In the genomic region with DNA sequence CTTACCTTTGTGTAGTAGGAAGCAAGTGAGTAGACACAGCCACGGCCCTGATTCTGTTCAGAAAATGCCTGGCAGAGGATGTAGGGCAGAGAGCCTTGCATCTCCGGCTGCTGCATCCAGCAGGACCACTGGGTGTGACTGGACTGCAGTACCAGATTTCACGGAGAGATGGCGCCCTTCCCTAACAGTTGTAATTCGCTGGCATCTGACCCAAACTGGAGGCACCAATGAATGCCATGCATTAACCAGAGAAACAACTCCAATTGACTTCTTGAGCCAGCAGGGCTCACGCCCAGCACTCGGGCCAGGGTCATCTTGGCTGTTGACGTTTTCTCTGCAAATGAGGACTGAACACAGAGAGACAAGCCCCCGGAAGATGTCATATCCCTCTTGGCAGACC, we compare ENCODE assay signal across 9 mouse cellular contexts. TPM values are rescaled to one million over a fixed set of nuclear protein-coding genes. Genes with fewer than 3 reads are reported as not detected.
DNase-seq lines count a peak whose midpoint lies in the region; ATAC-seq and TF ChIP-seq lines count a peak whose summit lies in the region.
"Had no signal": no experiment of that assay in that cellular context is flagged by ENCODE, and none has a peak within 500 bp of the region (broad histone marks: within the 10 kb centered on the region; RNA-seq: fewer than 3 reads in every experiment).

No protein-coding gene starts in this region.

- no peak overlapping the region for H3K27ac ChIP-seq in embryonic facial prominence, embryonic 11.5 days (replicated peaks; ENCODE audit: low read depth, low read length)
- no peak overlapping the region for H3K27ac ChIP-seq in liver, embryonic 12.5 days
- no peak overlapping the region for H3K27ac ChIP-seq in neural tube, embryonic 12.5 days
- no peak overlapping the region for H3K27ac ChIP-seq in testis, adult 2 months (ENCODE audit: control insufficient read depth, insufficient read depth, low read depth, low read length)
- H3K27ac ChIP-seq: embryonic facial prominence, embryonic 12.5 days had no signal

- ATAC-seq in embryonic facial prominence, embryonic 11.5 days (replicated peaks; ENCODE audit: insufficient number of reproducible peaks, low FRiP score, low TSS enrichment, low read depth), result no peak
- no peak for ATAC-seq in liver, embryonic 12.5 days
- no peak for ATAC-seq in neural tube, embryonic 12.5 days (ENCODE audit: low FRiP score, low read depth)

- no peaks in the 10 kb centered on the region for H3K4me1 ChIP-seq in embryonic facial prominence, embryonic 11.5 days (ENCODE audit: control insufficient read depth, insufficient read depth, low read length)
- H3K4me1 ChIP-seq in liver, embryonic 12.5 days, result peaks cover 24% of the 10 kb centered on the region
- peaks cover 35% of the 10 kb centered on the region for H3K4me1 ChIP-seq in neural tube, embryonic 12.5 days
- peaks cover 17% of the 10 kb centered on the region for H3K4me1 ChIP-seq in testis, adult 2 months (ENCODE audit: control insufficient read depth, insufficient read depth, low read length)

- H3K9ac ChIP-seq in embryonic facial prominence, embryonic 11.5 days (replicated peaks; ENCODE audit: low read length), result no peak overlapping the region
- H3K9ac ChIP-seq in liver, embryonic 12.5 days, result no peak overlapping the region; the same call in 1 of the 2 replicates
- no peak overlapping the region for H3K9ac ChIP-seq in neural tube, embryonic 12.5 days
- H3K9ac ChIP-seq: embryonic facial prominence, embryonic 12.5 days had no signal

- peak; percentile 94 for DNase-seq in 3T3-L1 (ENCODE audit: low read depth, low spot score)
- DNase-seq in adrenal gland, postnatal 10 days, result peak; percentile 96
- DNase-seq in embryonic facial prominence, embryonic 11.5 days (ENCODE audit: low spot score), result peak; percentile 94
- DNase-seq in heart, adult 9 months (ENCODE audit: low spot score in 2 of 2), result peak; percentile 71 to 87
- peak; percentile 86 to 97 for DNase-seq in kidney, postnatal 25 days

- peaks cover 4% of the 10 kb centered on the region; the same call in 1 of the 2 replicates for H3K27me3 ChIP-seq in embryonic facial prominence, embryonic 11.5 days (ENCODE audit: control insufficient read depth, insufficient read depth, low read length)
- H3K27me3 ChIP-seq in liver, embryonic 12.5 days (replicated peaks), result peaks cover 100% of the 10 kb centered on the region
- peaks cover 8% of the 10 kb centered on the region; the same call in 1 of the 2 replicates for H3K27me3 ChIP-seq in neural tube, embryonic 12.5 days (replicated peaks)
- no peaks in the 10 kb centered on the region for H3K27me3 ChIP-seq in testis, adult 2 months (ENCODE audit: control insufficient read depth, insufficient read depth, low read length)

- no peaks in the 10 kb centered on the region for H3K36me3 ChIP-seq in embryonic facial prominence, embryonic 11.5 days (replicated peaks; ENCODE audit: control insufficient read depth, insufficient read depth, low read depth, low read length)
- no peaks in the 10 kb centered on the region for H3K36me3 ChIP-seq in liver, embryonic 12.5 days
- H3K36me3 ChIP-seq in neural tube, embryonic 12.5 days, result 0 out of 2 replicates have a peak, but pooled peaks cover 3% of the 10 kb centered on the region
- no peaks in the 10 kb centered on the region for H3K36me3 ChIP-seq in testis, adult 2 months (ENCODE audit: control insufficient read depth, insufficient read depth, low read length)
- H3K36me3 ChIP-seq: embryonic facial prominence, embryonic 12.5 days had no signal

- no peak overlapping the region for H3K4me2 ChIP-seq in embryonic facial prominence, embryonic 11.5 days (ENCODE audit: low read depth, low read length)
- H3K4me2 ChIP-seq in liver, embryonic 12.5 days, result 0 out of 2 replicates have a peak overlapping the region, but pooled peaks have one; percentile 74
- H3K4me2 ChIP-seq in neural tube, embryonic 12.5 days (replicated peaks), result peak overlapping the region; percentile 98
- H3K4me2 ChIP-seq: embryonic facial prominence, embryonic 12.5 days had no signal

- no peak for TF ChIP-seq POLR2A in testis, adult 2 months (IDR thresholded peaks at IDR 0.05; ENCODE audit: control insufficient read depth, low read depth, low read length)

- TF ChIP-seq CTCF in testis, adult 2 months (IDR thresholded peaks at IDR 0.05; ENCODE audit: control insufficient read depth, insufficient read depth, insufficient replicate concordance, low read depth, low read length), result peak; percentile 96

- WGBS in embryonic facial prominence, embryonic 11.5 days, result 7% methylated on average over 9 of the region's 9 CpGs
- WGBS in liver, embryonic 12.5 days (ENCODE audit: insufficient replicate concordance), result 8% methylated on average over 9 of the region's 9 CpGs
- 8% methylated on average over 9 of the region's 9 CpGs for WGBS in neural tube, embryonic 12.5 days

- no peaks in the 10 kb centered on the region for H3K9me3 ChIP-seq in embryonic facial prominence, embryonic 11.5 days (replicated peaks; ENCODE audit: control insufficient read depth, low read length)
- H3K9me3 ChIP-seq in liver, embryonic 12.5 days (replicated peaks), result no peaks in the 10 kb centered on the region
- H3K9me3 ChIP-seq in neural tube, embryonic 12.5 days, result no peaks in the 10 kb centered on the region
- H3K9me3 ChIP-seq: embryonic facial prominence, embryonic 12.5 days had no signal

- no peak overlapping the region for H3K4me3 ChIP-seq in embryonic facial prominence, embryonic 11.5 days (ENCODE audit: low read depth, low read length)
- no peak overlapping the region for H3K4me3 ChIP-seq in liver, embryonic 12.5 days
- H3K4me3 ChIP-seq in neural tube, embryonic 12.5 days, result no peak overlapping the region
- no peak overlapping the region for H3K4me3 ChIP-seq in testis, adult 2 months (ENCODE audit: control insufficient read depth, low read depth, low read length)
- H3K4me3 ChIP-seq: embryonic facial prominence, embryonic 12.5 days had no signal

RNA-seq across cellular contexts. Expression of a gene that starts 11.4 kb away (rescaled TPM):
- total RNA-seq in adrenal gland, postnatal 10 days (2021), result 10 to 100 TPM; 34.7 to 45.6 TPM
- polyA plus RNA-seq in embryonic facial prominence, embryonic 11.5 days (2014; fragmentation: Nextera tagmentation; extraction: Ambion mirVana), result 32.5 and 38.6 TPM in 2 replicates
- polyA plus RNA-seq in liver, embryonic 12.5 days (2016; fragmentation: Nextera tagmentation; extraction: Ambion mirVana), result 2.9 and 3.3 TPM in 2 replicates
- polyA plus RNA-seq in neural tube, embryonic 12.5 days (2016; fragmentation: Nextera tagmentation; extraction: Ambion mirVana), result 171 and 188 TPM in 2 replicates
- 2.1 and 4.8 TPM in 2 replicates for polyA plus RNA-seq in testis, adult 2 months (2012; rRNA removed)
